Mouse (Mus musculus) adrenal gland, adult 8-10 months (tissue): ENCODE measurements around the gene Tmem117. TPM values are rescaled to one million over a fixed set of nuclear protein-coding genes. Genes with fewer than 3 reads are reported as not detected.

Experiments
- DNase-seq: peaks from one replicate; pipeline ENCODE4 v3.0.0; 2022
- total RNA-seq, 4 experiments: library from RNA; stranded (reverse); gene quantifications; 2 replicates each; pipeline ENCODE4 v1.2.4; 2022

Tmem117 gene
- total RNA-seq, 4 experiments from 2014 or later: 3.3 to 11.1 (median 6.5) TPM

GRCm38 (mm10) chr15:94903188-94903587 lies 274.2 kb downstream of the Tmem117 start:
- no peak for DNase-seq

DNA sequence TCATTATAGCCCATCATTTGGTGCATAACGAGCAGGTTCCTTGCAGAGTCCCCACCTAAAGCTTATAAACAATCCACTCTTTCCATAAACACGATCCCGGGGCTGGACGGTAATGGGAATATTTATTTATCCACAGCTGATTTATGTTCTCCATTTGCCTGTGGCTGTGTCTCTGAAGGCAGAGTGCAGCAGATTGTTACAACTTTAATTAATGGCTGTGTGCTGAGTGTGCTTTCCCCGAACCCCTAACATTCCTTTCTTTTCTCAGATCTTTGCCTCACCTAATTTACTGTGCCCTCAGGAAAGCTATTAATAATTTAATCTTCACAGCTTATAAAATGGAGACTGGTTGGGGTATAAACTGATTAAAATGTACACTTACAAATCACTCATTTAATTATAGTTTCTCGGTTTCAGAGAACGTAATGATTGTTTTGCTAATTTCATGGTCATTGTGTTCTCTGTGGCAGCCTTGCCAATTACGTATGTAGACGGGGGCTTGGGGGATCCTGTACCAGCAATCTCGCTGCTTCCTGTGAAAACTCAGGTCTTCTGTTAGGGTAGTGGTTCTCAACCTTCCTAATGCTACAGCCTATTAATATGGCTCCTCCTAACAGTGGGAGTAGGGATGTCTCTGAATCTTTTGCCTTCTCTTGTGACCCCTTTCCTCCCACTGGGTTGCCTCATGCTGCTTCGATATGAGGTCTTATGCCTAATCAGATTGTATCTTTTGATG lies 275.8 kb downstream of the Tmem117 start:
- DNase-seq: no peak

DNA sequence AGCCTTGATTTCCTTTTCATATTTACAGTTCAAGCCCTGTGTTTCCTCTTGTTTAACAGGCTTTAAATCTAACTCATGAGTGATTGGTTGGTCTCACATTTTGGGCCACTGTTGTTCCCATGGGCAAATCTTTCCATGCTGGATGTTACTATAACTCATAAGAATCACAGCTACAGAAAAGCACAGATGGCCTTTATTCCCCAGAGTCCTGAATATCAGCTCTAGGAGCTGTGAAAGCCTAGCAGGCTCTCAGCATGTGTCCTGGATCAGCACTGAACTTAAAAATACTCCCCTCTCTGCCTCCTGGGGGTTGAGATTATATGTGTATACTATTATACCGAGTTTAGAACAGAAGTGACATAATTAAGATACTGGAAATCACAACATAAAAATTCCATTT lies 292.6 kb downstream of the Tmem117 start:
- DNase-seq: no peak

- DNase-seq: no peak
Measured at GRCm38 (mm10) chr15:94927986-94928385, 299.0 kb downstream of the Tmem117 start.

GRCm38 (mm10) chr15:94930743-94931142 lies 301.7 kb downstream of the Tmem117 start:
- no peak for DNase-seq

GRCm38 (mm10) chr15:94933044-94933443 lies 304.0 kb downstream of the Tmem117 start:
- DNase-seq: no peak

DNA sequence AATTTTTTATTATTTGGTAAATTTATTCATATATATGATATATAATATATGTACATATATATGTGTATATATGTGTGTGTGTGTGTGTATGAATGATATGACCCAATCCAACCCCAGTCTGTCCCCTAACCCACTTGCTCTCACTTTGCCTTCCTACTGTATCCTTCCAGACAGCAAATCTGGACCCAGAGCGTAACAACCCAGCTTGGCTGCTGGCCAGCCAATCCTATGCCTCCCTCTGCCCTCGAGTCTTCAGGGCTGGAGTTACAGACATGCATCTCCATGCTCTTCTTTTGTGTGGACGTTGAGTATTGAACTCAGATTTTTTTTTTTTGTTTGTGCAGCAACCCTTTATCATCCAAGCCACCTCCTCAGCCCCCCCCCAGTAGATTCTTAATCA lies 304.4 kb downstream of the Tmem117 start:
- no peak for DNase-seq

GRCm38 (mm10) chr15:94941954-94942353 lies 312.9 kb downstream of the Tmem117 start:
- DNase-seq: no peak

GRCm38 (mm10) chr15:94942465-94942864 lies 313.4 kb downstream of the Tmem117 start:
- no peak for DNase-seq

DNA sequence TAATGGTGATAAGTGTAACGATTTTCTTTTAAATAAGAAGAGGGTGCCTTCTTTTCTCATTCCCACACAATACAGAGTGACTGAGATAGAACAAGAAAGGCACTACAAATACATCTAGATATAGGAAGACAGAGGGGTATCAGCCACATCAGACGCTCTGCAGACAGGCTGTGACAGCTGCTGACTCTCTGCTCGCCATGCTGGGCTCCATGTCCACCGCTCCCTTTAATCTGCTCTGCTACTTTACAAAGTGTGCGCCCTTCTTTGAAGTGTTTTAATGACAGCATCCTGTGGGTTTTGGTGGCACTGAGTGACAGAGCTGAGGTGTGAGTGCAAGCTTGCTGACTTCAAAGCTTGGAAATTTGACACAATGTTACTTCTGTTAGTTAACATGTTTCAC lies 314.9 kb downstream of the Tmem117 start:
- no peak for DNase-seq

DNA sequence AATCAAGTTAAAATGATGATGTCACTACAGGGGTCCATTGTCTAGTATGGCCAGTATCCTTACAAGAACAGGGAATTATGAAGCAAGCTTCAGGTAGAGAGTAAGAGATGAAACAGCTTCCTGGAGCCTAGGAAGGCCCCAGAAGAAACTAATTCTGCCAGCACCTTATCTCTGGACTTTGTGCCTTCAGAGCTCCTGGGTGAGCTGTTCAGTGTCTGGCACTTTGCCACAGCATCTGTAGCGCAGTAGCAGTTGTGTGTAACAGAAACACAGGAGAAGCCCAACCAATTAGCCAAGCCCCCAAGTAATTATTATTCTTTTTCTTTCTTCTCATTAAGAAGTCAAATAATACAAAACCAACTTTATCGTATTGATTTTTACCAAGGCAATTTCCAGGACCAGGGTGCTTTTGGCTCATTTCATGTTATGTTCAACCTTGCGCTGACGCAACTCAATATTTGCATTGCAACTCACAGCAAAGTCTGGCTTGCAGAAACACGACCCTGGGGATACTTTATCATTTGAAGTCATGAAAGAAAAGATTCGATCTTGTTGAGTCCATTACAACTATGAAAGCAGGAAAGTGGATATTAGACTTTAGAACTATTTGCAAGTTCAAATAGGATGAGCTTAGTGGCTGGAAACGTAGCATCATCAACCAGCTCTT lies 322.5 kb downstream of the Tmem117 start:
- DNase-seq: no peak

DNA sequence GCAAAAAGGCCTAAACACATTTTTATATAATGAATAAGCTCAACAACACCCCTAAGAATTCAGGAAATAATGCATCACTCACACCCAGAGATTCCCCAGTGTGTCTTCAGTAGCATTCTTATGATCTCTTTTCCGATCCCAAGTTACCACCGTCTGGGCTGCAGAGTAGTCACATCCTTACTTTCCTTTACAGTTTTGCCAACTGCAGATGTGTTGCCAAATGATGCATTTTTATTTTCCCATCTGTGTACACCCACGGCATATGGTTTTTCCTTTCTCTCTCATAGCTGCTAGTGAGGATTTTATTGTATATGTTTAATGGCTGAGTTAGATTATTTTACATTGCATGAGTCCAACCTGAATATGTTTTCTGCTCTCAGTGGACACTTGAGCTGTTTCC lies 327.7 kb downstream of the Tmem117 start:
- DNase-seq: no peak

GRCm38 (mm10) chr15:94957202-94957601 lies 328.2 kb downstream of the Tmem117 start:
- no peak for DNase-seq

- DNase-seq: no peak
Measured at GRCm38 (mm10) chr15:94967004-94967403, 338.0 kb downstream of the Tmem117 start.

DNA sequence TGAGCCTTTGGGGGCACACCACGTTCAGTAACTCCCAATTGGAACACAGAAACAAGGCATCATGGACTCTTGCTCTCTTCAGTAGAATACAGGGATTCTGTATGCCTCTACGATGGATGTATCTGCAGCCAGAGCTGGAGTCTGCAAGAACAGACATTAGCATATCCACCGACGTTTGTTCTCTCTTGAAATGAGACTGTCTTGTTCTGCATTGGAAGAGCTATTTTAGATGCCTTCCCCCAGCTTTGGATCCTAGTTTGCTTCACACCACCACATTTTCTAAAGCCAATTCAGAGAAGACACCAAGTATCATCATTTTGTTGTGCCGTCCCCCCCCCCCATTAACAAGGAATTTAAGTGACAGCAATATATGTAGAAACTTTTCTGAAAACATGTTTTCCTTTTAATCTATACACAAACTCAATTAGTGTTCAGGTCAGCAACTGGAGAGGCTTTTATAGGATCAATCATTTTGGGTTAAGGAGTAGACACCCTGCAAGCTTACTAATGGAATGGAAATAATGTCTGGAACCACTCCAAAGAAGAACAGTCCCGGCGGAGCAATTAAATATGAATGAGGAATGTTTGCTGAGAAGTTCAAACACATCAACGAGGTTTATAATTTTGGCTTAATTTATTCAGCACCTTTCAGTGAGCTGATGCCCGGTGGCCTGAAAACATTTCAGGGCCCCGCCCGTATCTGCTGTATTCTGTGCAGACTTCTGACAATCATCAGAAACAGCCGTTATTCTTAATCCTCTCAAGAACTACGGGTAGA lies 339.6 kb downstream of the Tmem117 start:
- no peak for DNase-seq

GRCm38 (mm10) chr15:94981798-94982197 lies 352.8 kb downstream of the Tmem117 start:
- no peak for DNase-seq

DNA sequence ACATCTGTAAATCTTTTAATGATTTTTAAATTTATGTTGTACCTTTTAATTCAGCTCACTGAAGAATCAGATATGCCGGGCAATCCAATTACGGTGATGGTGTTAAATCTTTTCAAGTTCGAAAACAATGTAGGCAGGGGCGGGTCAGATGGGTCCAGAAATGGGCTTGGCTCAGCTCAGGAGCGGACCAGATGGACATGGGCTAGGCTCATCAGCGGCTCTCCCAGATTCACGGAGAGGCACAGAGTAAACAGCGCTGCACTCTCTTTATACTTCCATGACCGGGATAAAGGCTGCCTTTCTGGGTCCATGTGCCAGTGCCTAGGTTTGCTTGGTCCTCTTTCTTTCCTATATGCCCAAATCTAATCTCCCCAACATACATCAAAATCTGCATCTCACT lies 366.3 kb downstream of the Tmem117 start:
- DNase-seq: no peak

- no peak for DNase-seq
Measured at GRCm38 (mm10) chr15:95005121-95005824, 376.2 kb downstream of the Tmem117 start.

- no peak for DNase-seq
Measured at GRCm38 (mm10) chr15:95022251-95022650, 393.2 kb downstream of the Tmem117 start.

DNA sequence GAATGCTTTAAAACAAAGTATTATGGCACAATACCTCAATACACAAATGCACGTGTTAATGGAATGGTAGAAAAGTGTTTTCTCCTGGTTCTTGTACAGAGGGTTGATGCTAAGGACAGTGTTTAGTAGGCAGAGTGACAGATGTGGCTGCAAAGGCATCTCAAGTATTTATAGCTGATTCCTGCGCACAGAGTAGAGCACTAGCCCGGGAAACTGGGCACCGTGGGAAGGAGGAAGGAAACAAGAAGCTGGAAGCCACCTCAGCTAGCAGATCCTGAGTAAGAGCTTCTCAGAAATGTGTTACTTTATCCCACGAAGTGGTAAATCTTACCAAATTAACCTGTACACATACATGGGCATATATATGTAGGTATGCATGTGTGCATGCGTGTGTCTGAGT lies 395.4 kb downstream of the Tmem117 start:
- DNase-seq: no peak

DNA sequence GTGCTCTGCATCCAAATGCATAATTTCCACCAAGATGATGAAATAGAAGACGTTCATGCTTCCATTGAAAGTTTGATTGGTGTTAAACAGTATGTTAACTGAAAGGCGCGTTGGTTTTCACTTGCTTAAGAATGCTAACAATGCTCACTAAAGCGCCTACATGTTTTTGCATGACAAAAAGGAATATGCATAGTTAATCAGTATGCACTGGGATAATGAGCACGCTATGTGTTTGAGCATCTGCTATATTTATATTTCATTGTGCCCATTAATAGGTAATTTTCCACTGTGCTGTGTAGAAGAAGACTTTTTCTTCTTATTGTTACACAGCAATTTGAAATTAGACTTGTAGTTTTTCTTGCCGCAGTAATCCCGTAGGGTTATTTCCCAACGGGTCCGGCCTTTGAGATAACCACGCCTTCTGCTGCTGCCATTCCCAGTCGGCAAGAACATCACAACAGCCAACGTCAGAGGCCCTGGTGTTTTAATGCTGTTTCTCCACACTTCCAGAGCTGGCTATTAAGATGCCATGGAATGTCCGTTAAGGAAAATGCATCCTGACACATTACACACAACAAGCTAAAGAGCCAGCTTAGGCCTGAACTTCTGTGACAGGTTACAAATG lies 399.9 kb downstream of the Tmem117 start:
- DNase-seq: no peak

DNA sequence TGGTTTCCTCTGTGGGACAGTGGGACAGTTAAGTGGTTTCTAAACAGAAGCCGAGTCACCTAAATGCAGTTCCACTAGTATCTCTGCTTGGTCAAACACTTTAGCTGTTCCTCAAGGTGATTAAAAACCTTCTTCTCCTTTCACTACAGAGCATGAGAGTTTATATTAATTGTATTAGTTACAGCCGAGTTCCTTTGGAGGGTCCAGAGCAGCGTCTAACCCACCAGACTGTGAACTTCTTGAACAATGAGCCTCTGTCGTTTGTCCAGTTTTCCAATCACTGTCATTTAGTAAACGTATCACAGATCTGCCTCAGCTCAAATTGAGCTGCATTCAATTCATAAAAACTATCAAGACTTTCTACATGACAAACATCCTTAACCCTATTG lies 400.4 kb downstream of the Tmem117 start:
- no peak for DNase-seq
